Mouse (Mus musculus) small intestine, adult 2 months (tissue): ENCODE results near the gene Bnipl. TPM values are rescaled to one million over a fixed set of nuclear protein-coding genes. Genes with fewer than 3 reads are reported as not detected.

Source experiments
- H3K27ac ChIP-seq: fragments of 200-500 bp; 2 replicates; pipeline ENCODE4 v1.5.1; 2012; ENCODE audit warnings: low read depth, low read length, control low read depth, inconsistent platforms; ENCODE audit not compliant: insufficient read depth
- H3K27me3 ChIP-seq: fragments of 200-500 bp; 2 replicates; pipeline ENCODE4 v1.6.1; 2012; ENCODE audit warnings: mild to moderate bottlenecking, moderate library complexity, low read length, inconsistent platforms; ENCODE audit not compliant: control insufficient read depth, insufficient read depth
- H3K36me3 ChIP-seq: fragments of 200-500 bp; 2 replicates; pipeline ENCODE4 v1.6.1; 2012; ENCODE audit warnings: mild to moderate bottlenecking, low read length, control low read depth, inconsistent platforms; ENCODE audit not compliant: control insufficient read depth, insufficient read depth
- H3K4me1 ChIP-seq: fragments of 200-500 bp; 2 replicates; pipeline ENCODE4 v1.6.1; 2012; ENCODE audit warnings: low read length, inconsistent platforms, mixed read lengths; ENCODE audit not compliant: control insufficient read depth, insufficient read depth, insufficient read length
- H3K4me3 ChIP-seq: fragments of 200-500 bp; 2 replicates; pipeline ENCODE4 v1.5.1; 2012; ENCODE audit warnings: low read depth, mild to moderate bottlenecking, control low read depth, inconsistent platforms, low read length, moderate library complexity
- CTCF ChIP-seq: fragments of 200-500 bp; IDR thresholded peaks from 2 replicates; pipeline ENCODE4 v1.5.1; 2012; ENCODE audit warnings: low read depth, mild to moderate bottlenecking, control low read depth, inconsistent platforms, low read length, moderate library complexity, mixed read lengths; ENCODE audit not compliant: insufficient replicate concordance, insufficient read length; ENCODE audit errors: extremely low read depth
- POLR2A ChIP-seq: fragments of 200-500 bp; IDR thresholded peaks from 2 replicates; pipeline ENCODE4 v1.6.1; 2012; ENCODE audit warnings: low read depth, mild to moderate bottlenecking, control low read depth, inconsistent platforms, low read length, moderate library complexity
- WGBS: fragments of 180-500 bp; shearing (Covaris S2); methylation state at CpG from one replicate; pipeline ENCODE4 v1.1.7; 2018; 5-methylcytosine and 5-hydroxymethylcytosine counted together
- polyA plus RNA-seq: library from polyadenylated mRNA; depleted of rRNA; stranded (reverse); fragments of >200 nt; gene quantifications from 2 replicates; pipeline ENCODE4 v1.2.3, GENCODE M21; 2012

The Bnipl gene
- polyA plus RNA-seq, 1 experiment = 0.16 TPM

GRCm38 (mm10) chr3:95239022-95239421 lies 12.0 kb downstream of the Bnipl start:
- TF ChIP-seq POLR2A (no peak), CTCF (no peak)
- no peak overlapping the region for H3K4me3 ChIP-seq
- H3K27ac ChIP-seq = no peak overlapping the region
- H3K36me3 ChIP-seq = peaks cover 25% of the 10 kb centered on the region
- 82% methylated on average over 6 of the region's 6 CpGs for WGBS
- no peaks in the 10 kb centered on the region for H3K4me1 ChIP-seq
- H3K27me3 ChIP-seq = no peaks in the 10 kb centered on the region

GRCm38 (mm10) chr3:95237541-95238099 lies 13.4 kb downstream of the Bnipl start:
- Histone ChIP-seq H3K27ac (no peak overlapping the region), H3K27me3 (no peaks in the 10 kb centered on the region), H3K4me1 (peaks cover 2% of the 10 kb centered on the region; the same call in 1 of the 2 replicates), H3K36me3 (peaks cover 38% of the 10 kb centered on the region), H3K4me3 (no peak overlapping the region)
- 60% methylated on average over 8 of the region's 8 CpGs for WGBS
- TF ChIP-seq CTCF (no peak), POLR2A (no peak)

GRCm38 (mm10) chr3:95235386-95236301 lies 15.3 kb downstream of the Bnipl start:
- Histone ChIP-seq H3K4me3 (no peak overlapping the region), H3K27me3 (no peaks in the 10 kb centered on the region), H3K36me3 (peaks cover 50% of the 10 kb centered on the region), H3K27ac (no peak overlapping the region), H3K4me1 (peaks cover 22% of the 10 kb centered on the region)
- TF ChIP-seq CTCF (no peak), POLR2A (no peak)
- WGBS = 89% methylated on average over 23 of the region's 23 CpGs

GRCm38 (mm10) chr3:95233303-95233980 lies 17.6 kb downstream of the Bnipl start:
- Histone ChIP-seq H3K4me3 (no peak overlapping the region), H3K27me3 (no peaks in the 10 kb centered on the region), H3K27ac (no peak overlapping the region), H3K36me3 (peaks cover 50% of the 10 kb centered on the region), H3K4me1 (peaks cover 23% of the 10 kb centered on the region)
- TF ChIP-seq POLR2A (no peak), CTCF (no peak)
- WGBS = 90% methylated on average over 16 of the region's 16 CpGs

GRCm38 (mm10) chr3:95232771-95233170 lies 18.2 kb downstream of the Bnipl start:
- TF ChIP-seq CTCF = no peak
- no peak for TF ChIP-seq POLR2A
- Histone ChIP-seq H3K27ac (peak overlapping the region; percentile 32; the same call in 1 of the 2 replicates), H3K4me3 (no peak overlapping the region), H3K36me3 (peaks cover 50% of the 10 kb centered on the region), H3K4me1 (peaks cover 26% of the 10 kb centered on the region), H3K27me3 (no peaks in the 10 kb centered on the region)
- 54% methylated on average over 7 of the region's 7 CpGs for WGBS

DNA sequence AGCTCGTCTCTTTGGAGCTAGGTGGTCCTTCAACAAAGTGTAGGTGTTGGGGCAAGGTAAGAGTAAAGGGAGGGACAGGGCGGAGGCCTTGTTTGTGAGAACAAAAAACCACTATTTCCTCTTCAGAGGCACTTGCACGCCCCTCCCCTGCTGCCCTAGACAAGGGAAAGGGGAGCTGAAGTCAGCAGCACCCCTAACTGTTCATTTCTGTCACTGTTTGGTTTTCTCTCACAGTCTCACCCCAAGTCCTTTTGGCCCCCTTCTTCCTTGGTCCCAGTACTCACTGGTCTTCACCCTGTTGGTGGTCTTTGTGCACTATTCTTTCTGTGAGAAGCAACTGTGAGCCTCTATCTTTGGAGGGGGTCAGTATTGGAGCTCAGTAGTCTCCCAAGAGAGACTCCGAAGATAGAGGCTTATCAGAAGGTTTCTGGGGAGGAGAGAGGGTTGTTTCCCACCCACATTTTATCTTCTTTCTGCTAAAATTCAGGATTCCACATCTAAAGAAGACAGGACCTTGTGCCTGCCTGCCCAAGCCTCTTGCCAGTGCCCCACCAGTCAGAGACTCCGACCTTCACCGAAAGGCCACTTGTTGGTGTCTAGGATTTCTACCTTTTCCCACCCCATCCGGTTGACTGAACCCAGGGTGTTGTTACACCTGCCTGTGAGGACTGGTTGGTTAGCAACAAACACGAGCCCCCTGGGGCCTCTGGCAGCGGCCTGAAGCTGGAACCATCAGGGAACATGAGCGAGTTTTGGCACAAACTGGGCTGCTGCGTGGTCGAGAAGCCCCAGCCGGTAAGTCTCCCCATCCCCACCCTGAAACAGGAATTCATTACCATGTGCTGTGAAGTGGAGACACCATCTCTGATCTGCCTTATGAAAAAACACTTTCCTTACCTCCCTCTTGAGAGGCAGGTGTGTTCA lies 19.4 kb downstream of the Bnipl start, which contains the start of gene Mllt11:
TSS of gene Mllt11 (minus strand) at position 874 of the 924 bp plus-strand sequence.
- peaks cover 26% of the 10 kb centered on the region for H3K4me1 ChIP-seq
- peaks cover 48% of the 10 kb centered on the region for H3K36me3 ChIP-seq
- H3K27me3 ChIP-seq = no peaks in the 10 kb centered on the region
- TF ChIP-seq POLR2A = no peak
- no peak for TF ChIP-seq CTCF
- 57% methylated on average over 13 of the region's 13 CpGs for WGBS
- H3K4me3 ChIP-seq = peak within 1 kb of the TSS; percentile 64
- H3K27ac ChIP-seq = peak within 1 kb of the TSS; percentile 100
